Comparison of ENCODE assay signal across 20 mouse cellular contexts in the genomic region with DNA sequence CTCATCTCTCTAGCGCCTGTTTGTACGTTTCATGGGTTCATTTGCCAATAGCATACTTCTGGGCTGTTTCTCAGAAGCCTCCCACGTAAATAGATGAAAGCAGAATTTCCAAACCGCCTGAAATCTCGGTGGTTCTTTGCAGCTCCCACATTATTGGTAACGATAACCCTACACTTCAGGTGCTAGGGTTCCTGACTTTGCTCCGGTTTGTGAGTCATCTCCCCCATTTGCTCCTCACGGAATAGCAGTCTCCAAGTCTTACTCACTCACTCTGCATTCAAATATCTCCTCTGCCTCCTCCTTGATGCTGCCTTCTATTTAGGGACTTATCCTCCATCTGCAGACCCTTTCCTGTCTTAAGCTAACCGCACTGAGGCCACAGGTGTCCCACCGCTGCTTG.
DNase-seq lines count a peak whose midpoint lies in the region; TF ChIP-seq lines count a peak whose summit lies in the region.
"Had no signal": no experiment of that assay in that cellular context is flagged by ENCODE, and none has a peak within 500 bp of the region (broad histone marks: within the 10 kb centered on the region; RNA-seq: fewer than 3 reads in every experiment).

No protein-coding gene starts in this region.

- WGBS in olfactory bulb, adult 2 months: 41% methylated on average over 10 of the region's 10 CpGs

- peaks cover 4% of the 10 kb centered on the region; the same call in 1 of the 2 replicates for H3K4me1 ChIP-seq in olfactory bulb, adult 2 months (ENCODE audit: control insufficient read depth, insufficient read depth, low read length)
- H3K4me1 ChIP-seq: embryonic facial prominence, embryonic 10.5 days; forebrain, embryonic 13.5 days; hindbrain, embryonic 13.5 days had no signal

- H3K27ac ChIP-seq in left cerebral cortex, adult 2 months: no peak overlapping the region
- peak overlapping the region; percentile 60 for H3K27ac ChIP-seq in olfactory bulb, adult 2 months (ENCODE audit: insufficient read depth, low read depth, low read length)
- H3K27ac ChIP-seq: embryonic facial prominence, embryonic 10.5 days; forebrain, embryonic 13.5 days; heart, embryonic 15.5 days; hindbrain, embryonic 13.5 days; hindbrain, postnatal 0 days had no signal

- intact Hi-C loops in left cerebral cortex, adult 2 months (cut with DNase I): no loop called here
- intact Hi-C loops in left cerebral cortex, postnatal 10 days (cut with DNase I): no loop called here

- no peak for TF ChIP-seq POLR2A in olfactory bulb, adult 2 months (IDR thresholded peaks at IDR 0.05; ENCODE audit: insufficient read depth, low read depth, low read length)

- DNase-seq in frontal cortex, postnatal 36 days (ENCODE audit: low spot score in 2 of 2): peak; percentile 10 to 24
- DNase-seq in frontal cortex, postnatal 25 days (ENCODE audit: low spot score in 2 of 2): no peak
- peak; percentile 12 to 15 for DNase-seq in left cerebral cortex, adult 2 months (ENCODE audit: extremely low spot score in 1 of 2, low spot score in 2 of 2)
- DNase-seq in left cerebral cortex, postnatal 10 days (ENCODE audit: extremely low spot score in 1 of 2, low spot score in 2 of 2): no peak
- peak; percentile 27 to 44 for DNase-seq in right cerebral cortex, adult 2 months (ENCODE audit: low spot score in 2 of 2)
- no peak for DNase-seq in right cerebral cortex, postnatal 36 days (ENCODE audit: low spot score in 2 of 2)
- DNase-seq in lung, postnatal 14 days: no peak
- DNase-seq: adrenal gland, postnatal 25 days; cerebellum, adult 2 months; cerebellum, postnatal 10 days; forebrain, postnatal 0 days; gastrocnemius, postnatal 36 days; heart, adult 18-20 months; heart, postnatal 14 days had no signal

- H3K4me3 ChIP-seq in left cerebral cortex, adult 2 months: no peak overlapping the region
- no peak overlapping the region for H3K4me3 ChIP-seq in olfactory bulb, adult 2 months (ENCODE audit: insufficient read depth, low read depth, low read length)
- H3K4me3 ChIP-seq: embryonic facial prominence, embryonic 10.5 days; forebrain, embryonic 13.5 days; heart, embryonic 15.5 days; hindbrain, embryonic 13.5 days had no signal

- TF ChIP-seq CTCF in left cerebral cortex, adult 2 months (IDR thresholded peaks at IDR 0.05): no peak
- TF ChIP-seq CTCF in olfactory bulb, adult 2 months (IDR thresholded peaks at IDR 0.05; ENCODE audit: insufficient read depth, low read depth, low read length): no peak

Comparison
In these comparisons a context has a peak if more than half of its experiments do, and no peak if none do; other contexts are left out.
1. DNase-seq: peak in frontal cortex, postnatal 36 days (2 of 2), left cerebral cortex, adult 2 months (2 of 2) and right cerebral cortex, adult 2 months (2 of 2); none in frontal cortex, postnatal 25 days (0 of 2), left cerebral cortex, postnatal 10 days (0 of 2), right cerebral cortex, postnatal 36 days (0 of 2) and lung, postnatal 14 days (single experiment).